Mouse (Mus musculus) spleen, adult 12 weeks (tissue): Measurements from ENCODE around the gene Gm973.
A peak's percentile ranks its signal among the peaks of the same experiment; 100 is the strongest.

Experiments used
- DNase-seq: peaks from one replicate; pipeline ENCODE4 v3.0.0; 2022; ENCODE audit warnings: low spot score

The Gm973 gene

GRCm38 (mm10) chr1:59584656-59585410, 68.8 kb downstream of the Gm973 start:
- DNase-seq = peak; percentile 15

- DNase-seq = no peak
Measured at GRCm38 (mm10) chr1:59589271-59589670, 73.2 kb downstream of the Gm973 start.

GRCm38 (mm10) chr1:59592359-59592758, 76.3 kb downstream of the Gm973 start:
- DNase-seq = no peak

- DNase-seq = no peak
Measured at GRCm38 (mm10) chr1:59592876-59593275, 76.8 kb downstream of the Gm973 start.

GRCm38 (mm10) chr1:59593622-59594035, 77.6 kb downstream of the Gm973 start:
- DNase-seq = no peak

- no peak for DNase-seq
Measured at GRCm38 (mm10) chr1:59594586-59595266, 78.7 kb downstream of the Gm973 start.

- DNase-seq = no peak
Measured at GRCm38 (mm10) chr1:59595609-59596008, 79.5 kb downstream of the Gm973 start.

GRCm38 (mm10) chr1:59602531-59603416, 86.7 kb downstream of the Gm973 start:
- no peak for DNase-seq

- DNase-seq = no peak
Measured at GRCm38 (mm10) chr1:59603417-59603712, 87.3 kb downstream of the Gm973 start.

- DNase-seq = no peak
Measured at GRCm38 (mm10) chr1:59603893-59604292, 87.8 kb downstream of the Gm973 start.

GRCm38 (mm10) chr1:59606479-59606878, 90.4 kb downstream of the Gm973 start:
- DNase-seq = no peak

- DNase-seq = no peak
Measured at GRCm38 (mm10) chr1:59607071-59607470, 91.0 kb downstream of the Gm973 start.

GRCm38 (mm10) chr1:59608125-59608762, 92.2 kb downstream of the Gm973 start:
- DNase-seq = no peak

- no peak for DNase-seq
Measured at GRCm38 (mm10) chr1:59608920-59609319, 92.9 kb downstream of the Gm973 start.

- no peak for DNase-seq
Measured at GRCm38 (mm10) chr1:59609458-59609857, 93.4 kb downstream of the Gm973 start.

- no peak for DNase-seq
Measured at GRCm38 (mm10) chr1:59609896-59610295, 93.8 kb downstream of the Gm973 start.

GRCm38 (mm10) chr1:59610929-59611328, 94.9 kb downstream of the Gm973 start:
- DNase-seq = no peak

- DNase-seq = peak; percentile 7
Measured at GRCm38 (mm10) chr1:59613795-59614194, 97.7 kb downstream of the Gm973 start.

GRCm38 (mm10) chr1:59615021-59615420, 99.0 kb downstream of the Gm973 start:
- DNase-seq = no peak

- DNase-seq = no peak
Measured at GRCm38 (mm10) chr1:59619201-59619600, 103.1 kb downstream of the Gm973 start.

- DNase-seq = peak; percentile 39
Measured at GRCm38 (mm10) chr1:59623325-59624017, 107.4 kb downstream of the Gm973 start.

GRCm38 (mm10) chr1:59625410-59625809, 109.3 kb downstream of the Gm973 start:
- DNase-seq = no peak
